Mouse (Mus musculus): ENCODE data around the gene Hid1.

- no peak for TF ChIP-seq POLR2A (IDR thresholded peaks at IDR 0.05; ENCODE audit: insufficient read depth, low read depth, low read length)
- TF ChIP-seq CTCF (IDR thresholded peaks at IDR 0.05), result no peak
Observed at GRCm38 (mm10) chr11:115372015-115372414, 4.5 kb upstream of the Hid1 start.
